Mouse (Mus musculus) liver, embryonic 14.5 days (tissue): Measurements from ENCODE around the gene Tbc1d22b.

Experiments used
- CTCF ChIP-seq: IDR thresholded peaks from 2 replicates; pipeline ENCODE4 v1.5.1; 2016; ENCODE audit warnings: antibody characterized with exemption, low read depth, control low read depth
- EP300 ChIP-seq: IDR thresholded peaks from 2 replicates; pipeline ENCODE4 v1.6.1; 2016; ENCODE audit warnings: antibody characterized with exemption, low read depth

GRCm38 (mm10) chr17:29531278-29531677, 18.3 kb upstream of the Tbc1d22b start:
- TF ChIP-seq EP300 = no peak
- peak; percentile 64 for TF ChIP-seq CTCF
